ENCODE assay signal across 10 mouse cellular contexts in genomic region chr7:98851220-98851619, GRCm38 (mm10). TPM values are rescaled to one million over a fixed set of nuclear protein-coding genes. Genes with fewer than 3 reads are reported as not detected.
DNase-seq lines count a peak whose midpoint lies in the region; ATAC-seq and TF ChIP-seq lines count a peak whose summit lies in the region.
"Had no signal": no experiment of that assay in that cellular context is flagged by ENCODE, and none has a peak within 500 bp of the region (broad histone marks: within the 10 kb centered on the region; RNA-seq: fewer than 3 reads in every experiment).

No protein-coding gene starts in this region.

- TF ChIP-seq POLR2A in lung, adult 2 months (IDR thresholded peaks at IDR 0.05; ENCODE audit: borderline replicate concordance, extremely low read depth, low read depth, low read length), result no peak

- peaks cover 17% of the 10 kb centered on the region; the same call in 1 of the 2 replicates for H3K27me3 ChIP-seq in forebrain, embryonic 10.5 days (ENCODE audit: poor library complexity, severe bottlenecking)
- no peaks in the 10 kb centered on the region for H3K27me3 ChIP-seq in forebrain, embryonic 16.5 days (replicated peaks; ENCODE audit: control insufficient read depth, insufficient read depth, low read length)
- H3K27me3 ChIP-seq in stomach, embryonic 14.5 days (ENCODE audit: control insufficient read depth, insufficient read depth, low read length), result no peaks in the 10 kb centered on the region
- no peaks in the 10 kb centered on the region for H3K27me3 ChIP-seq in midbrain, postnatal 0 days (ENCODE audit: insufficient read depth, low read length)

- no peak overlapping the region for H3K9ac ChIP-seq in forebrain, embryonic 16.5 days (replicated peaks; ENCODE audit: low read depth, low read length)
- H3K9ac ChIP-seq in stomach, embryonic 14.5 days (replicated peaks; ENCODE audit: low read depth, low read length), result no peak overlapping the region
- H3K9ac ChIP-seq in midbrain, postnatal 0 days (replicated peaks; ENCODE audit: low read length, poor library complexity, severe bottlenecking), result no peak overlapping the region

- DNase-seq in forebrain, embryonic 10.5 days (ENCODE audit: extremely low spot score, low spot score), result no peak
- DNase-seq in lung, adult 18-20 months, result peak; percentile 34 to 48
- no peak for DNase-seq in lung, adult 2 months
- peak; percentile 67 to 75 for DNase-seq in kidney, postnatal 4 days
- no peak for DNase-seq in midbrain, postnatal 0 days (ENCODE audit: low spot score)
- DNase-seq: layer of hippocampus, adult 9-11 months; midbrain, embryonic 14.5 days had no signal

- no peak overlapping the region for H3K4me2 ChIP-seq in forebrain, embryonic 16.5 days (ENCODE audit: low read length)
- no peak overlapping the region for H3K4me2 ChIP-seq in stomach, embryonic 14.5 days (replicated peaks; ENCODE audit: low read depth, low read length)
- no peak overlapping the region for H3K4me2 ChIP-seq in midbrain, postnatal 0 days (ENCODE audit: low read depth, low read length, poor library complexity, severe bottlenecking)

- no peak overlapping the region for H3K4me3 ChIP-seq in forebrain, embryonic 10.5 days
- no peak overlapping the region for H3K4me3 ChIP-seq in forebrain, embryonic 16.5 days (replicated peaks; ENCODE audit: low read length)
- no peak overlapping the region for H3K4me3 ChIP-seq in lung, adult 2 months (replicated peaks; ENCODE audit: extremely low read depth, low read depth, low read length)
- no peak overlapping the region for H3K4me3 ChIP-seq in stomach, embryonic 14.5 days (ENCODE audit: low read depth, low read length)
- H3K4me3 ChIP-seq in midbrain, postnatal 0 days (ENCODE audit: low read depth, low read length), result no peak overlapping the region

- no peak for ATAC-seq in forebrain, embryonic 16.5 days
- ATAC-seq in stomach, embryonic 14.5 days (ENCODE audit: insufficient number of reproducible peaks, insufficient read depth, low FRiP score, low read depth), result peak; percentile 34; the same call in 1 of the 2 replicates
- ATAC-seq in midbrain, postnatal 0 days (ENCODE audit: low FRiP score), result no peak
- ATAC-seq in activated CD4-positive, CD25-positive, alpha-beta regulatory T cell, adult 4 months, result no peak

- TF ChIP-seq CTCF in lung, adult 2 months (IDR thresholded peaks at IDR 0.05; ENCODE audit: insufficient read depth, low read length), result no peak
- TF ChIP-seq CTCF in midbrain, postnatal 0 days (IDR thresholded peaks at IDR 0.05), result no peak

- 75% methylated on average over 9 of the region's 9 CpGs for WGBS in forebrain, embryonic 10.5 days
- WGBS in forebrain, embryonic 16.5 days, result 42% methylated on average over 9 of the region's 9 CpGs
- 41% methylated on average over 9 of the region's 9 CpGs for WGBS in lung, adult 2 months
- WGBS in stomach, embryonic 14.5 days, result 37% methylated on average over 9 of the region's 9 CpGs
- WGBS in midbrain, postnatal 0 days, result 71% methylated on average over 9 of the region's 9 CpGs

- H3K4me1 ChIP-seq in forebrain, embryonic 10.5 days, result peaks cover 22% of the 10 kb centered on the region
- H3K4me1 ChIP-seq in forebrain, embryonic 16.5 days (replicated peaks; ENCODE audit: control insufficient read depth, insufficient read depth, low read length), result no peaks in the 10 kb centered on the region
- peaks cover 3% of the 10 kb centered on the region; the same call in 1 of the 2 replicates for H3K4me1 ChIP-seq in lung, adult 2 months (ENCODE audit: control insufficient read depth, insufficient read depth, low read length)
- peaks cover 7% of the 10 kb centered on the region for H3K4me1 ChIP-seq in stomach, embryonic 14.5 days (ENCODE audit: control insufficient read depth, insufficient read depth, low read length)
- H3K4me1 ChIP-seq in midbrain, postnatal 0 days (ENCODE audit: insufficient read depth, low read length), result no peaks in the 10 kb centered on the region

- 0 out of 2 replicates have a peak overlapping the region, but pooled peaks have one; percentile 2 for H3K27ac ChIP-seq in forebrain, embryonic 10.5 days
- no peak overlapping the region for H3K27ac ChIP-seq in forebrain, embryonic 16.5 days (ENCODE audit: low read length)
- peak overlapping the region; percentile 58; the same call in 1 of the 2 replicates for H3K27ac ChIP-seq in stomach, embryonic 14.5 days (ENCODE audit: low read length)
- no peak overlapping the region for H3K27ac ChIP-seq in midbrain, postnatal 0 days (ENCODE audit: low read depth, low read length)

- H3K9me3 ChIP-seq in forebrain, embryonic 10.5 days, result no peaks in the 10 kb centered on the region
- no peaks in the 10 kb centered on the region for H3K9me3 ChIP-seq in forebrain, embryonic 16.5 days (ENCODE audit: control insufficient read depth, low read length)
- H3K9me3 ChIP-seq in stomach, embryonic 14.5 days (ENCODE audit: control insufficient read depth, low read depth, low read length), result no peaks in the 10 kb centered on the region
- H3K9me3 ChIP-seq in midbrain, postnatal 0 days (ENCODE audit: low read length), result no peaks in the 10 kb centered on the region

- H3K36me3 ChIP-seq in forebrain, embryonic 10.5 days (replicated peaks), result no peaks in the 10 kb centered on the region
- H3K36me3 ChIP-seq in forebrain, embryonic 16.5 days (ENCODE audit: control insufficient read depth, insufficient read depth), result no peaks in the 10 kb centered on the region
- no peaks in the 10 kb centered on the region for H3K36me3 ChIP-seq in stomach, embryonic 14.5 days (ENCODE audit: control insufficient read depth, insufficient read depth, low read length)
- H3K36me3 ChIP-seq in midbrain, postnatal 0 days (ENCODE audit: insufficient read depth, low read length), result no peaks in the 10 kb centered on the region

RNA-seq across cellular contexts. Expression of gene Wnt11, which starts 16.3 kb away (rescaled TPM):
- 0.17 and 0.32 TPM in 2 replicates for polyA plus RNA-seq in forebrain, embryonic 10.5 days (2016; fragmentation: Nextera tagmentation; extraction: Ambion mirVana)
- 0.37 and 0.53 TPM in 2 replicates for polyA plus RNA-seq in forebrain, embryonic 16.5 days (2015; fragmentation: Nextera tagmentation; extraction: Ambion mirVana)
- polyA plus RNA-seq in lung, adult 2 months (2012; rRNA removed), result 35.1 and 47.3 TPM in 2 replicates
- polyA plus RNA-seq in stomach, embryonic 14.5 days (2014; fragmentation: Nextera tagmentation; extraction: Ambion mirVana), result 7.2 and 8.6 TPM in 2 replicates
- total RNA-seq in midbrain, postnatal 0 days (2014; rRNA removed), result 3.2 and 3.7 TPM in 2 replicates
- 1.8 and 1.9 TPM in 2 replicates for polyA plus RNA-seq in midbrain, postnatal 0 days (2015; fragmentation: Nextera tagmentation; extraction: Ambion mirVana)
- polyA plus RNA-seq in activated CD4-positive, CD25-positive, alpha-beta regulatory T cell, adult 4 months (2017; shearing (Covaris generic)), result not detected

Comparison
In these comparisons a context has a peak if more than half of its experiments do, and no peak if none do; other contexts are left out.
1. DNase-seq: peak in lung, adult 18-20 months (2 of 2) and kidney, postnatal 4 days (2 of 2); none in forebrain, embryonic 10.5 days (single experiment), lung, adult 2 months (single experiment) and midbrain, postnatal 0 days (single experiment).
2. H3K27ac ChIP-seq: peak in forebrain, embryonic 10.5 days (single experiment) and stomach, embryonic 14.5 days (single experiment); none in forebrain, embryonic 16.5 days (single experiment) and midbrain, postnatal 0 days (single experiment).